Mouse (Mus musculus): ENCODE measurements around the gene Cenpv. TPM values are rescaled to one million over a fixed set of nuclear protein-coding genes. Genes with fewer than 3 reads are reported as not detected.
"Not testable (repeated sequence)": the region's sequence is repeated elsewhere in the genome, so short reads cannot be mapped to it uniquely, and the experiment has no call there.

Cenpv gene
- total RNA-seq, 1 experiment from 2014 or later: 6.1 TPM

- ATAC-seq (replicated peaks; ENCODE audit: insufficient number of reproducible peaks, low FRiP score, low TSS enrichment, poor library complexity, severe bottlenecking): 0 out of 2 replicates have a peak, but pooled peaks have one; percentile 27
Measured at GRCm38 (mm10) chr11:62512529-62513080, 26.5 kb downstream of the Cenpv start.

DNA sequence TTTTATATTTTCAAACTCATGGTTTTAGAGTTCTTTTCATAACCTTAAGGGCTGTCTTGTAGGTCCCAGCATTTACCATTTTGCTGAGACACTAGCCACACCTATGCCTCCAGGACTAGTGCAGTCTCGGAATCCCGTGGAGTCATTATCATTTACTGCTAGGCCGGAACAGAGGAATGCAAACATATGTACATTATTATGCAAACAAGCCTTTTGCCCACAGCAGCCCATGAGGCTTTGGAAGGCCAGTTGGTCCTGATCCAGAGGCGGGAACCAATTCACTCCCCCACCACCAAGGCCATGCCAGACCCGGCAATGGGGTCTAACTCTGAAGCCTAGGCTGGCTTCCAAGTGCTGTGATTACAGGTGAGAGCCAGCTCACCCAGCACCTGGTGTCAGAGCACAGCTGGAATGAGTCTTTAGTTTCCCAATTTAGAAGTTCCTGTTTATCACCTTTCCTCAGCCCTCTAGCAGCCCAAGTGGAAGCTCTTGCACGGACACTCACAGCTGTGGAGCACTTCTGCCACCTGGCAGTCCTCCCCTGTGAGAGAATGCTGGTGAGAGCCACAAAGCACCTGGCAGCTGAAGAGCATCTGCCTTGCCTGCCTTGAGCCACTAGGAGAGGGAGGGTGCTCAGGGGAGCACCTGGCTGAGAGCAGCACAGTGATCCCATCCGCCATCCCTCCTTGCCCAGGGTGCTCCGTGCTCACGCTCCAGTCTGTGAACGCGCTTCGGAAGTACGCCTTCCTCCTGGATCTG lies 27.4 kb downstream of the Cenpv start:
- ATAC-seq (replicated peaks; ENCODE audit: insufficient number of reproducible peaks, low FRiP score, low TSS enrichment, poor library complexity, severe bottlenecking): no peak; the same call in 1 of the 2 replicates

DNA sequence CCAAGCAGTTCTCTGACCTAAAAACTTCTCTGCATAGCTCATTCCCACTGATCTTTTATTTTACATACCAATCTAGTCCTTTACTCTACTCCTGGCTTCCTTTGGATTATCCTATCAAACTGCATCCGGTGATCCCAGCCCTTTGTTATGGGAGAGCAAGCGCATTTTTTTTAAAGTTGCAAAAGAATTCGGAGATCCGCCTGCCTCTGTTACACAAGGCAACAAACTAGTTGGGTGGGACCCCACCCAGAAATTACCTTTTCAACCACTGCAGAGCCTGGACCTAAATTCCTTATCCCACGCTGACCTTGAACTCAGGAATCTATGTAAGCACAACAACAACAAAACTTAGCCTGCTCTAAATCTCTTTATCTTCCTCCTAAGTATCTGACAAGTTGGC lies 28.1 kb downstream of the Cenpv start:
- no peak for ATAC-seq (replicated peaks; ENCODE audit: insufficient number of reproducible peaks, low FRiP score, low TSS enrichment, poor library complexity, severe bottlenecking)

GRCm38 (mm10) chr11:62509571-62509970 lies 29.5 kb downstream of the Cenpv start:
- ATAC-seq (replicated peaks; ENCODE audit: insufficient number of reproducible peaks, low FRiP score, low TSS enrichment, poor library complexity, severe bottlenecking): no peak

- ATAC-seq (replicated peaks; ENCODE audit: insufficient number of reproducible peaks, low FRiP score, low TSS enrichment, poor library complexity, severe bottlenecking): not testable (repeated sequence)
Measured at GRCm38 (mm10) chr11:62508816-62509215, 30.2 kb downstream of the Cenpv start.

DNA sequence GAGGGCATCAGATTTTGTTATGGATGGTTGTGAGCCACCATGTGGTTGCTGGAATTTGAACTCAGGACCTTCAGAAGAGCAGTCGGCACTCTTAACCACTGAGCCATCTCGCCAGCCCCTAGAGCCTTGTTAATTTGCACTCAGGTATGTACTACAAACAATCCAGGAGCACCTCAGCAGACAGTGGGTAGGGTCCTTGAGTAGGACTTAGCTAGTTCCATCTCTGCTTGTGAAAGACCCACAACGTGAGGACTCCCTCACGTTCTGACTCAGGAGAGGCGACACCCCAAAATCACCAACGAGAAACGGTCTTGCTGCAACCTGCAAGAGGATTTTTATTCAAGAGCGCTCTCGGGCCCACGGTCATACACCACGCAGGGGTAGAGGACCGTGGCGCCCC lies 30.7 kb downstream of the Cenpv start:
- not testable (repeated sequence) for ATAC-seq (replicated peaks; ENCODE audit: insufficient number of reproducible peaks, low FRiP score, low TSS enrichment, poor library complexity, severe bottlenecking)

DNA sequence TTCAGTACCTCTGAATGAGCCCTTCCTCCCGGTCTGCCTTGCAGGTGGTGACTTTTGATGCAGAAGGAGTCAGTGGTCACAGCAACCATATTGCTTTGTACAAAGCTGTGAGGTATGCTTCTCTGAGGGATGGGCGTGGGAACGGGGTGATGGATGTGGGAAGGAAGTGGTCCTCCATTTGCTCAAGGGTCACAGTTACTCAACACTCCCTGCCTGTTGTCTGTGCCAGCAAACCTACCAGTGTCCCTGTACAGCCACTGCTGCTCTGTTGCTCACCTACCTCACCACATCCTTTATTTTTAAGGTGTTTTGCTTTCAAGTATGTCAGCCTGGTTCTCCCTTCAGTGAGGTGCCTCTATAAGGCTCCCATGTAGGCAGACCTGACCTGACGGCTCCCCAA lies 31.4 kb downstream of the Cenpv start:
- ATAC-seq (replicated peaks; ENCODE audit: insufficient number of reproducible peaks, low FRiP score, low TSS enrichment, poor library complexity, severe bottlenecking): no peak

GRCm38 (mm10) chr11:62500529-62500928 lies 38.5 kb downstream of the Cenpv start:
- no peak for ATAC-seq (replicated peaks; ENCODE audit: insufficient number of reproducible peaks, low FRiP score, low TSS enrichment, poor library complexity, severe bottlenecking)

DNA sequence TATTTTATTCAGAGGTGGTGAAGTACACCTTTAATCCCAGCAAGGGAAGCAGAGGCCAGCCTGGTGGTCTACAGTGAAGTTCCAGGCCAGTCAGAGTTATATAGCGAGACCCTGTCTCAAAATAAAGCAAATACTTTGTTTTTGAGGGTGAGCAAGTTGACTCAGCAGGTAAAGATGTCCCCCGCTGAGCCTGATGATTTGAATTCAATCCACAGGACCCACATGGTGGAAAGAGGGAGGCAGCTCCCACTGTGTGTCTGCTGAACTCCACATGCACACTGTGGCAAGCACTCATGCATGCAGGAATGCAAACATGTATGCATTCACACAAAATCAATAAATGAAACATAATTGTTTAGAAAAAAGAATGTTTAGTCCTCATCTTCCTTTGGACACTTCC lies 40.3 kb downstream of the Cenpv start:
- no peak for ATAC-seq (replicated peaks; ENCODE audit: insufficient number of reproducible peaks, low FRiP score, low TSS enrichment, poor library complexity, severe bottlenecking)

GRCm38 (mm10) chr11:62497181-62497580 lies 41.9 kb downstream of the Cenpv start:
- ATAC-seq (replicated peaks; ENCODE audit: insufficient number of reproducible peaks, low FRiP score, low TSS enrichment, poor library complexity, severe bottlenecking): no peak

DNA sequence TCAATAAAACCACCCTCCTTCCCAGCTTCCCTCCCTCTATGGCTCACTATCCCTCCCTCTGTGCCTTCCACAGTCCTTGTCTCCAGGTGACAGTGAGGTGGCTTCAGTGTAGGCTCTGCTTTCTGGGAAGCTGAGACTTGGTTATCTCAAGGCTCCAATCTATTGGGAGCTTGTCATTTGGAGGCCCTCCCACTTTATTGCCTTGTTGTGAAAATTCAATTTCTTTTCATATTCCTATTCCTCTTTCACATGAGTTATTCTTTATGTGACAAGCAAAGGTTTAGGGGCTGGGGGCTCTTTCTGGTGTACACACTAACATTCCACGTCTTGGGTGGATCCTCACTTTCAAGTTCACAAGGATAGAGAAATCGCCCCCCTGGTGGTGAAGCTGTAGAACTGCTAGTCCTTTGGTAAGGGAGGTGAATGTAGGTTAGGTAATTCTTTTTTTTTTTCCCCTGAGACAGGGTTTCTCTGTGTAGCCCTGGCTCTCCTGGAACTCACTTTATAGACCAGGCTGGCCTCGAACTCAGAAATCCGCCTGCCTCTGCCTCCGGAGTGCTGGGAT lies 42.8 kb downstream of the Cenpv start:
- ATAC-seq (replicated peaks; ENCODE audit: insufficient number of reproducible peaks, low FRiP score, low TSS enrichment, poor library complexity, severe bottlenecking): 0 out of 2 replicates have a peak, but pooled peaks have one; percentile 42

DNA sequence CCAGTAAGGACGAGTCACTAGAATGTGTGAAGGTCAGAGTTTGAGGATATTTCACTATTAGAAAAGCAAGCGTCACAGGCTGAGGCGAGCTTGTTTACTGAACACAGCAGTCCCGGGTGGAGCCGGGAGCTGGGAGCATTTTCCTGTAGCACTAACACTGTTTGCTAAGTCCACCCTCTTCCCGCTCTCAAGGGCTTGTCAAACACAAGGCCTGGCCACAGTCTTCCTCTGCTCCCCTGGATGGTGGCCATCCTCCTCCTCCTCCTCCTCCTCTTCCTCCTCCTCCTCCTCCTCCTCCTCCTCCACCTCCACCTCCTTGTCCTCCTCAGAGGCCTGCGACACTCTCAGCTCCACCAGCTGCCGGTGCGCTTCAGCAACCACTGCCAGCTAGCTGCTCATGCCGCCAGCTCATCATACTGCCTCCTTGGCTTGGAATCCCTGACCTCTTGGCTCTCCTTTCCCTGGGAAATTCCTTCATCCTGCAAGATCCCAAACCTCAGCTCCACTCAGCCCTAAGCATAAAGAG lies 43.7 kb downstream of the Cenpv start:
- no peak for ATAC-seq (replicated peaks; ENCODE audit: insufficient number of reproducible peaks, low FRiP score, low TSS enrichment, poor library complexity, severe bottlenecking)

GRCm38 (mm10) chr11:62494754-62495275 lies 44.2 kb downstream of the Cenpv start:
- peak; percentile 97 for ATAC-seq (replicated peaks; ENCODE audit: insufficient number of reproducible peaks, low FRiP score, low TSS enrichment, poor library complexity, severe bottlenecking)

GRCm38 (mm10) chr11:62493701-62494100 lies 45.4 kb downstream of the Cenpv start:
- ATAC-seq (replicated peaks; ENCODE audit: insufficient number of reproducible peaks, low FRiP score, low TSS enrichment, poor library complexity, severe bottlenecking): no peak

GRCm38 (mm10) chr11:62487540-62488350 lies 51.3 kb downstream of the Cenpv start:
- no peak for ATAC-seq (replicated peaks; ENCODE audit: insufficient number of reproducible peaks, low FRiP score, low TSS enrichment, poor library complexity, severe bottlenecking)

DNA sequence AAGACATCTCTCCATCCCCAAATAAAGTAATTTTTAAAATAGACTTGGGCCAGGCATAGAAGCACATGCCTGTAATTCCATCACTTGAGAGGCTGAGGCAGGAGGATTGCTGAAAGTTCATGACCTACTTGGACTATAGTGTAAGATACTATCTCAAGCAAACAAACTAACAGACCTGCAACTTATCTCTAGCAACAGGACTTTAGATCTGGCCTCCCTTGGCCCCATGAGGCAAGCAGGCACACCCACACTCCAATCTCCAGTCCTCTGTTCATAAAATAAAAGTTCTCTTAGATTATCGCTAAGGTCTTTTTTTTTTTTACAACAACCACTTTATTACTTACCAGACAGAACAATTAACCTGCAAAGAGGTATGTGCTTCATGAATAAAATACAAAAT lies 52.1 kb downstream of the Cenpv start:
- ATAC-seq (replicated peaks; ENCODE audit: insufficient number of reproducible peaks, low FRiP score, low TSS enrichment, poor library complexity, severe bottlenecking): no peak

DNA sequence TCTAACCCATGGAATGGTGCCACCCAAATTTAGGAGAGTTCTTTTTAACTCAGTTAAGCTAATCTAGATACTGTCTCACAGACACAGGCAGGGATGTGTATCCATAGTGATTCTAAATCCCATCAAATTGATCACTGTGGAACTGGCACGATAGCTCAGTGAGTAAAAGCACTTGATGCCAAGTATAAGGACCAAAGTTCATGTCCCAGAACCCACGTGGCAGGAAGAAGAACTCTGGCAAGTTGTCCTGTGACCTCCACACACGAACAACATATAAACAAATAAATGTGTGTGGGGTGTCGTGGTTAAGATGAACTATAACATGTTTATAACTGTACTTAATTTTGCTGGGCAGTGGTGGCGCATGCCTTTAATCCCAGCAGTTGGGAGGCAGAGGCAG lies 59.5 kb downstream of the Cenpv start:
- ATAC-seq (replicated peaks; ENCODE audit: insufficient number of reproducible peaks, low FRiP score, low TSS enrichment, poor library complexity, severe bottlenecking): no peak

DNA sequence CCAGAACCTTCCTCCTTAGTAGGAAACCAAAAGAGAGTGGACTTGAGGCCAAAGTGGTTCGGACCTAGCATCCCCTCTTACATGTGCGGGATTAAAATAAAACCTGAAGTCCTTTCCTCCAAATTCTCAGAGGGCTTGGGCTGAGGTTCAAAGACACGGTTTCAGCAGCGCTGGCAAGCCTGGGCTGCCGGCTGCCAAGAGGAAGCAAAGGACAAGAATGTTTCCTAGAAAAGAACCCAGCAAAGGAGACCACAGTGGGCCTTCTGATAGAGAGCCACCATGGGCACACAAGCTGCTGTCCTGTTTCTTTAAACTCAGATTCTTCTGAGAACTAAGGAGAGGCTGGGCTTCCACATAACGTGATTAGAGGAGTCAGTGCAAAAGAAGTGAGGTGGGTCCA lies 60.1 kb downstream of the Cenpv start:
- no peak for ATAC-seq (replicated peaks; ENCODE audit: insufficient number of reproducible peaks, low FRiP score, low TSS enrichment, poor library complexity, severe bottlenecking)

DNA sequence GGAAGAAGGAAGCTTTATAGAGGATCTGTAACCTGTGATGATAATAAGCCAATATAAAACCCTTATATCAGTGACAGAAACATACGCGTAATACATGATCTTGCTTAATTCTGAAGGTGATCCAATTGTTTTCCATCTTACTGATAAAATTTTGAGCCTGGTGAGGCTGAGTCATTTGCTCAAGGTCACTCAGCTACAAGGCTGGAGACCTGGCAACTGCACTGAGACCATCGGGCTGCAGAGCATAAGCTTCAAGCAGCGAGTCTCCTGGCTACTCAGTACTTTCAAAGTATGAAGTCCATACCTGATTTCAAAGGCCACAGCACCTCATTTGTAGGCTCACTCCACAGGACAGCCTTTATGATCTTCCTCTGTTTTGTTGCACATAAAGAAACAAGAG lies 62.9 kb downstream of the Cenpv start:
- ATAC-seq (replicated peaks; ENCODE audit: insufficient number of reproducible peaks, low FRiP score, low TSS enrichment, poor library complexity, severe bottlenecking): no peak
